Mouse (Mus musculus) spleen, adult 2 months (tissue): ENCODE measurements around the gene Amfr.

Experiments used
- CTCF ChIP-seq: fragments of 200-500 bp; IDR thresholded peaks from 2 replicates; pipeline ENCODE4 v1.5.1; 2011; ENCODE audit warnings: mild to moderate bottlenecking, inconsistent platforms; ENCODE audit not compliant: insufficient read depth, insufficient read length, insufficient replicate concordance; ENCODE audit errors: extremely low read depth
- POLR2A ChIP-seq: fragments of 200-500 bp; IDR thresholded peaks from 2 replicates; pipeline ENCODE4 v1.6.1; 2011; ENCODE audit warnings: low read depth, low read length, inconsistent platforms

GRCm38 (mm10) chr8:93976446-93977211 lies 36.0 kb downstream of the Amfr start:
- TF ChIP-seq CTCF (no peak), POLR2A (no peak)
